Mouse (Mus musculus): Measurements from ENCODE around the gene Mia2.

The Mia2 gene

GRCm38 (mm10) chr12:59104771-59105170 lies 9.2 kb downstream of the Mia2 start:
- no peak for DNase-seq (ENCODE audit: low read depth, low spot score)

- DNase-seq (ENCODE audit: low read depth, low spot score): no peak
These were observed 10.3 kb downstream of the Mia2 start for GRCm38 (mm10) chr12:59105914-59106313.

DNA sequence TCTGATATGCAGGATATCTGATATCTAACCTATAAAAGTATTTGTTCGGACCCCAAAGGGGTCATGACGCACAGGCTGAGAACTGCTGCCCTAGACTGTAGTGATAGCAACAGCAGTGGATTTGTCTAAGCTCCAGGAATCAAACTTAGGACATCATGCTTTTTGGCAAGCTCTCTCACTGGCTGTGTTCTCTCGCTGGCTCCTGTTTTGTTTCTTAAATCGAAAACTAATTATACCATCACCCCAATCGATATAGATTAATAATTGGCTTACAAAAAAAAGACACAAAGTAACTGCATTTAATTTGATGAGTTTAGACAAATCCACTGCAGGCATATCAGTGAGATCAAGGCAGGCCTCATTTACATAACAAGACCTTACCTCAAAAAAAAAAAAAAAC lies 10.9 kb downstream of the Mia2 start:
- DNase-seq (ENCODE audit: low read depth, low spot score): no peak

DNA sequence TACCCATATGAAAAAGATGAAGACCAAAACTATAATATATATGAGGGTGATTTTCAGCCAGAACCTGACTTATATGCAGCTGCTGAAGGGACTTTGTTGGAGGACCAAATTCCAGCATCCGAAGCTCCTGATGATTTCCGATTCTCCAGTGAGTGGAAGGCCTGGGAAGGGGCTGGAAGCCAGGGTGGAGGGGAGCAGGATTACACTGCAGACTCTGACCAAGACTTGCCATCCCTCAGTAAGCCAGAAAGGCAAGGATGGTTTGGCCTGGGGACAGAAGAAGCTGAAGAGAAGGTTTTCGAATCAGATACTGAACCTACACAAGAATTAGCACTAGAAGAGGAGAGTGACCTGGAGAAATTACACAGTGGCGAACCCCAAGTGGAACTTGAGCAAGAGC lies 12.3 kb downstream of the Mia2 start:
- no peak for DNase-seq (ENCODE audit: low read depth, low spot score)

DNA sequence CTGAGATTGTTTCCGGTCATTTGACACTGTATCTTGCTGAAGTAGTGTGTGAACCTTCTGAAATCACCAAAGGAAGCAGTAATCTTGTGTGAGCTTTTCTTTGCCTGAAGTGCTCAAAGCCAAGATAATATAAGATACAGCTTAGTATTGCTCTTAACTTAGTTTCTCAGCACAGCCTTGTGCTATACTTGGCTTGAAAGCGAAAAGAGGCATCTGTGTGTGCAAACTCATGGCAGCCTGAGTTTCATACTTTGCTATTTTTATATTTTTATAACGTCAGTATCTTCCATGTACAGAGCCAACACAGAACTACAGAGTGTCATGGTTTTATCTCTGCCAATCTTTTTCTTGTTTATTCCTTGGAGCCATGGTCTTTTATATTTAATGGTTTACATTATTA lies 21.6 kb downstream of the Mia2 start:
- DNase-seq (ENCODE audit: low read depth, low spot score): peak; percentile 67

GRCm38 (mm10) chr12:59125426-59125825 lies 29.8 kb downstream of the Mia2 start:
- DNase-seq (ENCODE audit: low read depth, low spot score): no peak

DNA sequence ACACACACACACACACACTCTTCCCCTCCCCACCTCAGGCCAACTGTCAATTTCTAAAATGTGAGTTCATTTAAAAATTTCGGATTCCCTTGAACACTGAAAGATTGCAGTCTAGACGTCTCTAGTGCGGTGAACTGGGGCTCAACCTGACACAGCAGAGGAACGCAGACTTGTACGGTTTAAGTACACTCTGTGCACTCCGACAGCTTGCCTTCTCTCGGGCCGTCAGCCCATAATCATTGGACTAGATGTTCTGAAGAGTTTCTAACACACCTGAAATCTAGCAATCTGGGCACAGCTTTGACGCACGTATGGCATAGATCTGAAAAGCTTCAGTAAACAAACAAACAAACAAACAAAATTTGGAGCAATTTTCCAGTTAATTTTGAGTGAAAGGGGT lies 32.9 kb downstream of the Mia2 start:
- no peak for DNase-seq (ENCODE audit: low read depth, low spot score)

- DNase-seq (ENCODE audit: low read depth, low spot score): peak; percentile 32
These were observed 33.4 kb downstream of the Mia2 start for GRCm38 (mm10) chr12:59129038-59129437.

DNA sequence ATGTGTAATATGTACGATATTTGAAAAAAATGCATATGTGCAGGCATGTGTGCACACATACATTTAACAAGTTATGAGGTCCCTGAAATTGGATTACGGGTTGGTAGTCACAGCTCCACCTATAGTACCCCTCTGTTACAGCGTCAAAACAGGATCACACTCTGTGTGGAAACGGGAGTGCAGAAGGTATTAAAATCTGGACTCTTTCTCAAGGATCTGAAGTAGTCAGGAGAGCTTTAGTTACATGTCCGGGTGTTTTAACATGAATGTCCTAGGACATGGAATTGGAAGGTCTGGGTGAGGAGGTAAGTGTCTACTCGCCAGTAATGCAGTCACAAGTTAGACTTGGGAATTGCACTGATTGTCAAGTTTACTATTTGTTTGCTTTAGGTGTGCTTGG lies 34.0 kb downstream of the Mia2 start:
- DNase-seq (ENCODE audit: low read depth, low spot score): peak; percentile 87

GRCm38 (mm10) chr12:59130249-59130648 lies 34.6 kb downstream of the Mia2 start:
- DNase-seq (ENCODE audit: low read depth, low spot score): peak; percentile 48

DNA sequence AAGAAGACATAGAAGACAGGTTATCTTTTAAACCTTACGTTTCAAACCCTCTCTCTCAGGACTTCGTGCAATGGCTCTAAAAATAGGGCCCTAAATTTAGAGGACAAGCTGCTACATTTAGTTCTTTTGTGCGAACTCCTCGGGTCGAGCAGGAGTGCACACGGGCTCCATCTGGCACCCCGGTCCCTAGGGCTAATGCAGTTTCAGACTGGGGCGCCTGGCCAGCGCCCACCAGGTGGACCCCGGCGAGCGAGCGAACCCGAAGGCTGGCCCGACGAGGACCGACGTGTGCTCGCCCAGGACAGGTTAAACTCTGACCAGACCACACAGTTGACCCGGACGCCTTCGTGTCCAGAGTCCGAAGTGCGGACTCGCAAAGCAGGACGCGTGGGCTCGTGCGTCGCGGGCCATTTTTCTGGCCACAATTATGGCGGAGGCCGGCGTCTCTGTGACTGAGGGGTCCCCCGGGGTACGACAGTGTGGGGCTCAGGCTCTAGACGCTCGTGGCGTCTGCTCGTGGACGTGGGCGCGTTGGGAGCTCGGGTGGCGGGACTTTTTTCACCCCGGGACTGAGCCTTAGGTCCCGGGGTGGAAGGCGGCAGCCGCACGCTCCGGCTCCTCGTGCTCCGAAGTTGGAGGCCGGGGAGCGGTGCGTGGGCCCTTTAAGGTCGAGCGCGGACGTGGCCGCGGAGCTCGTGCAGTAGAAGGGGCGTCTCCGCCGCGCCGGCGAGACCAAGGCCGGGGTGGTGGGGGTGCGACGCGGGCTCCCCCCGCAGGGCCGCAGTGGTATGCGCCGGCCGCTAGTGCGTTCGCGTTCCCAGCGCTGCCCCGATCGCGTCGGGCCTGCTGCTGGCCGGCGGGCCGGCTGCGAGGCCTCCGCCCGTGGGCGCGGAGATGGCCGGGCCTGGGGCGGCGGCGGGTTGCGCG lies 35.3 kb downstream of the Mia2 start:
- DNase-seq (ENCODE audit: low read depth, low spot score): peak; percentile 97

DNA sequence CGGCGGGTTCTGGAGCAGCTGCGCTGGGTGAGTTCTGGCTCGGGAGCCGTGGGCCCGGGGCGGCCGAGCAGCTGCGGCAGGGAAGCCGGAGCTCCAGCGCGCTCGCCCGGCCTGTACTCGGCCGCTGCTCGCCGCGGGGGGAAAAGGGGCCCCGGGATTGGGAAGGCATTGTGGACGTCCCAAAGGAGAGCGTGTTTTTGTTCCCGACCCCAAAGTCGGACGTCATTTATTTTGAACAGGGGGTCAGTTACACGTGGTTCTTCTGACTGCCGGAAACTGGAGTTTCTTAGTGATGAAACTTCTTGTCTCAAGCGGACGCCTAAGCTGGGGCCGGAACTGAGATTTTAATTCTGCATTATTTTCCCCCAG lies 36.0 kb downstream of the Mia2 start:
- DNase-seq (ENCODE audit: low read depth, low spot score): peak; percentile 39

- no peak for DNase-seq (ENCODE audit: low read depth, low spot score)
These were observed 36.9 kb downstream of the Mia2 start for GRCm38 (mm10) chr12:59132462-59132861.

- DNase-seq (ENCODE audit: low read depth, low spot score): peak; percentile 8
These were observed 37.3 kb downstream of the Mia2 start for GRCm38 (mm10) chr12:59132940-59133339.

GRCm38 (mm10) chr12:59133437-59133999 lies 37.9 kb downstream of the Mia2 start:
- no peak for DNase-seq (ENCODE audit: low read depth, low spot score)

DNA sequence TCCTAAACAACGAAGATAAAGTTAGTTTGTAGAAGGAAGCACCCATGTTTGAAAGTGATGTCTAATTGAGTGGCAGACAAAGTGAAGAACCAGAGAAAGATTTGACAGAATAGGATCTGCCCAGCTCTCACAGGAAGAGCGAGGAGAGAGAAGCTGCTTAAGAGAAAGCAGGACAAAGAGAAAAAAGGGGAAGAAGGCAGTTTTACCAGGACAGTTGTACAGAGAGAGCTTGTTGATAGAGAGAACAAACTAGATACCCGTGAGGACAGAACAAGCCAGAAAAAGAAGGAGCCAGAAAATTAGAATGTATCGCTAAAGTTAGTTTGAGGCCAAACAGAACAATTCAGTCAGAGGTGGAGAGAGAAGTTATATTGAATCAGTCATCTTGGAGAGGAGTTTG lies 39.5 kb downstream of the Mia2 start:
- DNase-seq (ENCODE audit: low read depth, low spot score): no peak

DNA sequence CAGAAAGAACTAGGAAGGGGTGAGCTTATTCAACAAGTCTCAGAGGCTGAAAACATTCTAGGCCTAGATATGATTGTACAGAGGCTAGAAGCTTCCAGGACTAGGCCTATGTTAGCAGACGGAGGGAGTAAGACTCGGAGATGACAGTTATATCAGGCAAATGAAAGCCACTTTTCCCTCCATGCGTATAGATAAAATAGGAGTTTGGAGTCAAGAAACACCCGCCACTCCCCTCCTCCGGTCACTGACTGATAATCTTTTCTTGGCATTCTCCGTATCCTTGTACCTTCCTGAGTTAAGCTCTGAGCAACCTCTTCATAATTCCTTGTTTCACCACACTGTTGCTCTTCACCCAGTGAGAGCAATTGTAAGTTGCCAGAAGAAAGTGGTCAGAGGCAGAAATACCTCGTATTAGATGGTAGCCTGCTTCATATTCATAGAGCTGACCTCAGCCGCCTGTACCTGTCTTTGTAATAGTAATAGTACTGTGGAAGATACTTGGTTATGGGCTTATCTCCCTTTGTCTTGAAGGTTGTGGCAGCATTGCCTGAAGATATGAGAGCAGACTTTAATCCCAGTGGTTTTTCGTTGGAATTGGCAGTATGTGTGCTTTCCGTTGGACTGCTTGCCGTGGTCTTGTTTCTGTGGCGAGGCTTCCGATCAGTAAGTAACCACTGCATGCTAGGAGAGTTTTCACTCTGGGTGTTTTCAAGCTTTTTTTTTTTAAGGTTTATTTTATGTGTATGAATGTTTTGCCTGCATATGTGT lies 40.1 kb downstream of the Mia2 start:
- DNase-seq (ENCODE audit: low read depth, low spot score): no peak

DNA sequence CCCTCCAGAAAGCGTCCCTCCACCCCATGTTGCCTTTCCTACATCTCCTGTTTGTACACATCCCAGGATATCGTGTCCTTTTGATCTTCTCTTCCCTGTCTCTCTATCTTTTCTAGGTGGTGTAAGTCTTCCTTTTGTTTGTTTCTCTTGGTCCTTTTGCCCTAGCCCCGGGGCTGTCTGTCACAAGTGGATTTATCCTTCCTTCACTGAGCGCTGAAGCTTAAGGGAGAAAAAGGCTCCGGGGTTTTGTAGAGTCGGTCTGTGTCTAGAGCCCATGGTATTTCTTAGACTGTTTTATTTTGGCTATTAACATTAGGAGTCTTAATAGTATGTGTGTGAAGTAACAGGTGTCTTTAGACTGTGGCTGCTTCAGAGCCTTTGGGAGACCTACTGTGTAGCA lies 41.4 kb downstream of the Mia2 start:
- no peak for DNase-seq (ENCODE audit: low read depth, low spot score)

DNA sequence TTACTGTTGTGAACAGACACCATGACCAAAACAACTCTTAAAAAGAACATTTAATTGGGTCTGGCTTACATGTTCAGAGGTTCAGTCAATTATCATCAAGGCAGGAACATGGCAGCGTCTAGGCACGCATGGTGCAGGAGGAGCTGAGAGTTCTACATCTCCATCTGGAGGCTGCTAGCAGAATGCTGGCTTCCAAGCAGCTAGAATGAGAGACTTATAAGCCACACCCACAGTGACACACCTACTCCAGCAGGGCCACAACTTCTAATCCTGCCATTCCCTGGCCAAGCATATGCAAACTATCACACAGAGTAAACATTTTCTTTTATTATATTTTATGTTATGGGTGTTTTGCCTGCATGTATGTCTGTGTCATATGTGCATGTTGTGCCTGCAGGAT lies 43.8 kb downstream of the Mia2 start:
- DNase-seq (ENCODE audit: low read depth, low spot score): peak; percentile 25

- no peak for DNase-seq (ENCODE audit: low read depth, low spot score)
These were observed 49.5 kb downstream of the Mia2 start for GRCm38 (mm10) chr12:59145130-59145529.

- DNase-seq (ENCODE audit: low read depth, low spot score): peak; percentile 21
These were observed 54.1 kb downstream of the Mia2 start for GRCm38 (mm10) chr12:59149691-59150090.

GRCm38 (mm10) chr12:59161091-59161490 lies 65.5 kb downstream of the Mia2 start:
- DNase-seq (ENCODE audit: low read depth, low spot score): no peak

DNA sequence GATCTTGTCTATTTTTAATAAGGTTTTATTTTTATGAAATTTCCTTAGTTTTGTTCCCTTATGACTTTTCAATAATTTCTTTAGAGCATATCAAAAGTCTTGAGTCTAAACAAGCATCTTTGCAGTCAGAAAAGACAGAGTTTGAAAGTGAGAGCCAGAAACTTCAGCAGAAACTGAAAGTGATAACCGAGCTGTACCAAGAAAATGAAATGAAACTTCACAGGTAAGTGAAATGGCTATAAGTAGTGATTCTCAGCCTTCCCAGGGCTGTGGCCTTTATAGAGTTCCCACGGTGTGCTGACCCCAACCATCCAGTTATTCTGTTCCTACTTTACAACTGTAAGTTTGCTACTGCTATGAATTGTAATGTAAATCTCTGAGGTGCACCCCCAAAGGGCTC lies 67.2 kb downstream of the Mia2 start:
- no peak for DNase-seq (ENCODE audit: low read depth, low spot score)
